Mouse (Mus musculus): Measurements from ENCODE around the gene Asic1. TPM values are rescaled to one million over a fixed set of nuclear protein-coding genes. Genes with fewer than 3 reads are reported as not detected.

The Asic1 gene
- polyA plus RNA-seq, 1 experiment from 2014 or later, result 63.6 TPM

GRCm38 (mm10) chr15:99667544-99667943 lies 2.6 kb upstream of the Asic1 start:
- no peaks in the 10 kb centered on the region for H3K9me3 ChIP-seq
- peaks cover 63% of the 10 kb centered on the region for H3K4me1 ChIP-seq (replicated peaks)
- H3K36me3 ChIP-seq, result no peaks in the 10 kb centered on the region
- no peaks in the 10 kb centered on the region for H3K27me3 ChIP-seq
- no peak overlapping the region for H3K4me3 ChIP-seq
- H3K9ac ChIP-seq, result no peak overlapping the region
- WGBS, result 94% methylated on average over 2 of the region's 2 CpGs
- H3K27ac ChIP-seq (replicated peaks), result no peak overlapping the region
- ATAC-seq (ENCODE audit: low FRiP score, low read depth), result no peak
- H3K4me2 ChIP-seq, result no peak overlapping the region

- Histone ChIP-seq H3K4me3 (peak overlapping the region; percentile 5; the same call in 1 of the 2 replicates), H3K9me3 (no peaks in the 10 kb centered on the region), H3K27me3 (no peaks in the 10 kb centered on the region), H3K4me2 (peak overlapping the region; percentile 72), H3K27ac (replicated peaks) (peak overlapping the region; percentile 93), H3K36me3 (no peaks in the 10 kb centered on the region), H3K4me1 (replicated peaks) (peaks cover 75% of the 10 kb centered on the region), H3K9ac (peak overlapping the region; percentile 23; the same call in 1 of the 2 replicates)
- no peak for ATAC-seq (ENCODE audit: low FRiP score, low read depth)
- 2% methylated on average over 12 of the region's 12 CpGs for WGBS
Measured at GRCm38 (mm10) chr15:99668881-99669280, 1.3 kb upstream of the Asic1 start.

DNA sequence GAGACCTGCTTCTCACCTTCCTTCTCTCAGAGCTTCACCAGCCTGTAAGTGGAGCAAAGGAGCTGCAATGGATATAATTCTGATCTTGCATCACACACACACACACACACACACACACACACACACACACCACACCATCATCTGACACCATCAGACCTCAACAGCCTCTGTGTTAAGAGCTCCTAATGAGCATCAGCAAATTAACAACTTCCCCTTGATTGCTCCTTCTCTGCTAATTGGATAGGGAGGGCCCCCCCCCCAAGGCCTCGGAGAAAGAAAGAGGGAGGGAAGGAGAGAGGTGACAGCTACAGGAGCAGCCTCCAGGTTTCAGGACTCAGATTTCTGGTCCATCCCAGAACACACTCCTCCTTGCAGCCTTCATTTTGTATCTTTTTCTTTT lies 776 bp upstream of the Asic1 start:
- H3K4me3 ChIP-seq, result peak overlapping the region; percentile 81; the same call in 1 of the 2 replicates
- H3K9ac ChIP-seq, result no peak overlapping the region
- H3K4me1 ChIP-seq (replicated peaks), result peaks cover 75% of the 10 kb centered on the region
- H3K27ac ChIP-seq (replicated peaks), result peak overlapping the region; percentile 93
- peak overlapping the region; percentile 72 for H3K4me2 ChIP-seq
- 0% methylated on average over 1 of the region's 1 CpGs for WGBS
- no peaks in the 10 kb centered on the region for H3K36me3 ChIP-seq
- no peak for ATAC-seq (ENCODE audit: low FRiP score, low read depth)
- H3K9me3 ChIP-seq, result no peaks in the 10 kb centered on the region
- no peaks in the 10 kb centered on the region for H3K27me3 ChIP-seq

GRCm38 (mm10) chr15:99670964-99671670 lies 949 bp downstream of the Asic1 start:
- peak overlapping the region; percentile 72 for H3K4me2 ChIP-seq
- no peaks in the 10 kb centered on the region for H3K36me3 ChIP-seq
- ATAC-seq (ENCODE audit: low FRiP score, low read depth), result peak; percentile 42
- H3K27ac ChIP-seq (replicated peaks), result peak overlapping the region; percentile 93
- peak overlapping the region; percentile 93 for H3K9ac ChIP-seq
- H3K4me3 ChIP-seq, result peak overlapping the region; percentile 81
- H3K4me1 ChIP-seq (replicated peaks), result peaks cover 75% of the 10 kb centered on the region
- WGBS, result 6% methylated on average over 14 of the region's 17 CpGs
- no peaks in the 10 kb centered on the region for H3K9me3 ChIP-seq
- no peaks in the 10 kb centered on the region for H3K27me3 ChIP-seq

- Histone ChIP-seq H3K9me3 (no peaks in the 10 kb centered on the region), H3K4me2 (peak overlapping the region; percentile 72), H3K27me3 (no peaks in the 10 kb centered on the region), H3K4me1 (replicated peaks) (peaks cover 75% of the 10 kb centered on the region), H3K27ac (replicated peaks) (peak overlapping the region; percentile 93; the same call in 1 of the 2 replicates), H3K4me3 (peak overlapping the region; percentile 81), H3K9ac (peak overlapping the region; percentile 93), H3K36me3 (no peaks in the 10 kb centered on the region)
- WGBS, result 63% methylated on average over 14 of the region's 14 CpGs
- no peak for ATAC-seq (ENCODE audit: low FRiP score, low read depth)
Measured at GRCm38 (mm10) chr15:99671783-99672182, 1.6 kb downstream of the Asic1 start.

GRCm38 (mm10) chr15:99674866-99675265 lies 4.7 kb downstream of the Asic1 start:
- Histone ChIP-seq H3K27me3 (no peaks in the 10 kb centered on the region), H3K9ac (peak overlapping the region; percentile 22; the same call in 1 of the 2 replicates), H3K4me2 (peak overlapping the region; percentile 72), H3K4me1 (replicated peaks) (peaks cover 84% of the 10 kb centered on the region), H3K9me3 (no peaks in the 10 kb centered on the region), H3K27ac (replicated peaks) (no peak overlapping the region; the same call in 1 of the 2 replicates), H3K4me3 (0 out of 2 replicates have a peak overlapping the region, but pooled peaks have one; percentile 11), H3K36me3 (no peaks in the 10 kb centered on the region)
- 74% methylated on average over 3 of the region's 3 CpGs for WGBS
- no peak for ATAC-seq (ENCODE audit: low FRiP score, low read depth)

DNA sequence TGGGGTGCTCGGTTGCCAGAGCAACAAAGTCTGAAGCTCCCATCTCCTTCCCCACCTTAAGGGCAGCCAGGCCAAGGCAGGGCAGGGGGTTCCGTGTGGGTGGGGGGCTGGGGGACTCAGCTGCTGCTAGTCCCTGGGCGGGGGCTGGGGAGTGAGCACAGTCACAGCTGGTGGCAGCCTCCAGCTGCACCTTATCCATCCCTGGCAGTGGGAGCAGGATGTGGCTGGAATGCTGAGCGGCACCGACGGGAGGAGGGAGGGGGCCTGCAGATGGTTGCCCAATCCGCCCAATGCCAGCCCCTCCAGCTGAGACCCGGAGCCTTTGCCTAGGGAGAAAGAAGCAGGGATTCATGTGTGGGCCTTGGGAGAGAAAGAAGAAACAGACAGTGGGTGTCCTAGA lies 6.9 kb downstream of the Asic1 start:
- H3K9me3 ChIP-seq, result no peaks in the 10 kb centered on the region
- 0 out of 2 replicates have a peak overlapping the region, but pooled peaks have one; percentile 3 for H3K4me3 ChIP-seq

DNA sequence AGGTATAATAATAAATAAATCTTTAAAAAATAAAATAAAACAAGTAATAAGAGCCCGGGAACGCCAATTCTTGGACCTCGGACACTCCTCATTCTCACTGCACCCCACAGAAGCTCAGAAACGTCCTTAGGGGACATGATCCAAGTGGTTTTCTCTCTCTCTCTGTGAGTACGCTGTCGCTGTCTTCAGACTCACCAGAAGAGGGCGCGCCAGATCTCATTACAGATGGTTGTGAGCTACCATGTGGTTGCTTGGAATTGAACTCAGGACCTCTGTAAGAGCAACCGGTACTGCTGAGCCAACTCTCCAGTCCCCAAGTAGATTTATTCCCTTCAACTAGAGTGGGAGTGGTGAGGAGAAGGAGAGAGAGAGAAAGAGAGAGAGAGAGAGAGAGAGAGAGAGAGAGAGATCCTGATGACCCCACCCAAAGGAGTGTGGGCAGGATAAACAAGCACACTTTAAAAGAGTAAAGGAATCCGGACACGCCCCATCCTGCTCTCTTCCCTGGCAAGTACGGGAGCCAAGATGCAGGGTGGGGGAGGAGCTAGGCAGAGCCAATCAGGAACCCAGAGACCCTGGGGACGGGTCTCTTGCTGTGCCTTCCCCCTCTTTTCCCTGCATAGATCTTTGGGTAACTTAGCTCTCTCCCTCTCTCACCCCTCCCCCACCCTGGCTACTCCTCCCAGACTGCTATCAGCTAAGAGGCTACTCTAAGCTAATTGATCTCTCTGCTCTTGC lies 8.1 kb downstream of the Asic1 start:
- peaks cover 61% of the 10 kb centered on the region for H3K4me1 ChIP-seq (replicated peaks)
- H3K9ac ChIP-seq, result no peak overlapping the region
- no peak for ATAC-seq (ENCODE audit: low FRiP score, low read depth)
- H3K4me3 ChIP-seq, result no peak overlapping the region
- WGBS, result 20% methylated on average over 13 of the region's 13 CpGs
- H3K36me3 ChIP-seq, result peaks cover 3% of the 10 kb centered on the region; the same call in 1 of the 2 replicates
- H3K9me3 ChIP-seq, result no peaks in the 10 kb centered on the region
- no peak overlapping the region for H3K27ac ChIP-seq (replicated peaks)
- peak overlapping the region; percentile 10 for H3K4me2 ChIP-seq
- H3K27me3 ChIP-seq, result no peaks in the 10 kb centered on the region

More for the DNA sequence above, 6.9 kb downstream of the Asic1 start:
- Histone ChIP-seq H3K27me3 (no peaks in the 10 kb centered on the region), H3K4me1 (replicated peaks) (peaks cover 70% of the 10 kb centered on the region), H3K4me2 (peak overlapping the region; percentile 72), H3K27ac (replicated peaks) (peak overlapping the region; percentile 73), H3K36me3 (no peaks in the 10 kb centered on the region), H3K9ac (0 out of 2 replicates have a peak overlapping the region, but pooled peaks have one; percentile 15)
- 20% methylated on average over 8 of the region's 8 CpGs for WGBS
- peak; percentile 62 for ATAC-seq (ENCODE audit: low FRiP score, low read depth)

DNA sequence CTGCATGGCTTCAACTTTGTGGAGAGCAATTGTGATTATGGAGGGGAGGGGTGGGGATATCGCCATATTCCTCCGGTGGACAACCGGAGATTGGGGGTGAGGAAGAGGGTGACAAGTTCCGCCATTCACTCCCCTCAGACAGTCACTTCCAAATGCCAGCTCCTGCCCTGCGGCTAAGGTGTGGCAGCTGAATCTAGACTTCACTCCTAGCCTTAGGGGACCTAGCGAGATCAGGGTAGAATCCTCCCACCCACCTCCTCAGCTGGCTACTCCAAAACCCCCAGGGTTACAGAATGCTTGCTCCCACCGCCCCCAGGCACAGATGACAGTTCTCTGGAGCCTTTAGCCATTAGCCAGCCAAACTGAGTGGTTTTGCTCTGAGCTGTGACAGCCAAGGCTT lies 8.8 kb downstream of the Asic1 start:
- H3K4me2 ChIP-seq, result no peak overlapping the region

DNA sequence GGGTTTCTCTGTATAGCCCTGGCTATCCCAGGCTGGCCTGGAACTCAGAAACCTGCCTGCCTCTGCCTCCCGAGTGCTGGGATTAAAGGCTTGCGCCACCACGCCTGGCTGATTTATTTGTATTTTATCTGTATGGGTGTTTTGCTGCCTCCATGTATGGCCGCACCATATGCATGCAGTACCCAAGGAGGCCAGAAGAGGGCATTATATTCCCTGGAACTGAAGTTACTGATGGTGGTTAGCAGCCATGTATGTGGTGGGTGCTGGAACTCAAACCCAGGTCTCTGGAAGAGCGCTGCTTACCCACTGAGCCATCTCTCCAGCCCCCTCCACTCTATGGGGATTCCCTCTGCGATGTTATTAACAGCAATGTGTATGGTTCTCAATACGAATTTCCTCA lies 12.7 kb downstream of the Asic1 start:
- Histone ChIP-seq H3K4me1 (replicated peaks) (peaks cover 16% of the 10 kb centered on the region), H3K36me3 (peaks cover 19% of the 10 kb centered on the region; the same call in 1 of the 2 replicates), H3K4me3 (no peak overlapping the region), H3K4me2 (no peak overlapping the region), H3K9ac (no peak overlapping the region), H3K27ac (replicated peaks) (no peak overlapping the region), H3K27me3 (no peaks in the 10 kb centered on the region), H3K9me3 (no peaks in the 10 kb centered on the region)
- no peak for ATAC-seq (ENCODE audit: low FRiP score, low read depth)
- WGBS, result 94% methylated on average over 7 of the region's 7 CpGs

More for the DNA sequence above, 8.8 kb downstream of the Asic1 start:
- peaks cover 7% of the 10 kb centered on the region; the same call in 1 of the 2 replicates for H3K36me3 ChIP-seq
- WGBS, result 71% methylated on average over 7 of the region's 7 CpGs
- peaks cover 53% of the 10 kb centered on the region for H3K4me1 ChIP-seq (replicated peaks)
- H3K27ac ChIP-seq (replicated peaks), result no peak overlapping the region
- no peak overlapping the region for H3K4me3 ChIP-seq
- H3K9ac ChIP-seq, result no peak overlapping the region
- ATAC-seq (ENCODE audit: low FRiP score, low read depth), result no peak
- no peaks in the 10 kb centered on the region for H3K9me3 ChIP-seq
- no peaks in the 10 kb centered on the region for H3K27me3 ChIP-seq

DNA sequence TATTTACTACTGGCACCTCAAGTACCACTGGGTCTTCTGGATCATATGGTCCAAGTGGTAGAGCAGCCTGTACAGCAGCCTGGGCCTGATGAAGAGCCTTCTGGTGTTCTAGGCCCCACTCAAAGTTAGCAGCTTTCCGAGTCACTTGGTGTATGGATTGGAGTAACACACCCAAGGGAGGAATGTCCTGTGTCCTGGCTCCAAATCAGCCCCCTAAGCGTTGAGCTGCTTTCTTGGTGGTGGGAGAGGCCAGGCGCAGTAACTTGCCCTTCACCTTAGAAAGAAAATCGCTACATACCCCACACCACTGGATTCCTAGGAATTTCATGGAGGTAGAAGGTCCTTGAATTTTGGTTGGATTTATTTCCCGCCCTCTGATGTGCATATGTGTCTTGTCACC lies 14.0 kb downstream of the Asic1 start:
- Histone ChIP-seq H3K4me3 (no peak overlapping the region), H3K9ac (no peak overlapping the region)
- 92% methylated on average over 5 of the region's 5 CpGs for WGBS

GRCm38 (mm10) chr15:99688712-99689111 lies 18.5 kb downstream of the Asic1 start:
- Histone ChIP-seq H3K27ac (replicated peaks) (peak overlapping the region; percentile 26; the same call in 1 of the 2 replicates), H3K4me2 (no peak overlapping the region), H3K4me1 (replicated peaks) (peaks cover 19% of the 10 kb centered on the region; the same call in 1 of the 2 replicates), H3K9ac (no peak overlapping the region), H3K9me3 (no peaks in the 10 kb centered on the region), H3K27me3 (no peaks in the 10 kb centered on the region), H3K4me3 (no peak overlapping the region), H3K36me3 (0 out of 2 replicates have a peak, but pooled peaks cover 15% of the 10 kb centered on the region)
- 11% methylated on average over 4 of the region's 4 CpGs for WGBS
- ATAC-seq (ENCODE audit: low FRiP score, low read depth), result peak; percentile 63

More for the DNA sequence above, 14.0 kb downstream of the Asic1 start:
- peaks cover 19% of the 10 kb centered on the region; the same call in 1 of the 2 replicates for H3K36me3 ChIP-seq
- ATAC-seq (ENCODE audit: low FRiP score, low read depth), result no peak
- no peak overlapping the region for H3K4me2 ChIP-seq
- no peaks in the 10 kb centered on the region for H3K9me3 ChIP-seq
- H3K27me3 ChIP-seq, result no peaks in the 10 kb centered on the region
- no peak overlapping the region for H3K27ac ChIP-seq (replicated peaks)
- H3K4me1 ChIP-seq (replicated peaks), result peaks cover 8% of the 10 kb centered on the region; the same call in 1 of the 2 replicates
